Mouse (Mus musculus) naive thymus-derived CD4-positive, alpha-beta T cell, adult 2 months (primary cell): ENCODE measurements around the gene Rasa3.

ENCODE experiments used
- DNase-seq: peaks from one replicate; pipeline ENCODE4 v3.0.0-alpha.2; 2011; ENCODE audit warnings: low read depth

The Rasa3 gene

DNA sequence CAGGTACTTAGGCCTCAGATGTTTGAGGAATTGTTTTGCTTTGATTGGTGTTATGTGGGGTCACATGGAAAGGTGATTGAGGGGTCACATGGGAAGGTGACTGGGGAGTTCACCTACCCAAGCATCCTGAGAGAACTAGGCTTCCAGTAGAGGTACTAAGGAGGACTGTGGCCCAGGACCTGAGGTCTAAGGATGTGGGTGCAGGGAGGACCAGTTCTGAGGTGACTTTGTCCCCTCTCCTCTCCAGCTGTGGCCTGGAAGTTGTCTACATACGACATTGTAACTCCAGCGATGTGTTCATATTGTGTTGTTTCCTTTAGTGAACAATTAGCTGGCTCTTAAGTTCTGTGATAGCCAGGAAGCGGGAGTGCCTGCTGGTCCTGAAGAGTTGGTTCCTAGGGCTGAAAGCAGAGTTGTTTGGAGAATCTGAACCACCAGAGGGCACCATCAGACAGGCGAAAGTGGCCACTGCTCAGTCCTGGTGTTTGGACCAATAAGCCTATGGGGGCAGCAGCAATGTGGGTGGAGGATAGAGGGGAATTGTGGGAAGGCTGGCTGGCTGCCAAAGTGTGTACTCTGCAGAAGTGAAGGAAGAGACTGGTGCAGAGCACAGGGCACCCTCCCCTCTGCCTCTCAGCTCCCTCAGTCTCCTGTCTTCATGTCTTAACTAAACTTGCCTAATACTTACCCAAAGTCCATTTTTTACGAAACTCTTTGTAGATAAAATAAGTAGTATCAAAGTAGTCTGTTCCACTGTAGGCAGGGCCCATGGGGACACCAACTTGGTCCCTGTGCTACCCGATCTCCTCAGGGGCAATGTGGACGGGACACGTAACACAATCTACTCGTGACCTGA lies 126.5 kb downstream of the Rasa3 start:
- DNase-seq, result peak; percentile 86

DNA sequence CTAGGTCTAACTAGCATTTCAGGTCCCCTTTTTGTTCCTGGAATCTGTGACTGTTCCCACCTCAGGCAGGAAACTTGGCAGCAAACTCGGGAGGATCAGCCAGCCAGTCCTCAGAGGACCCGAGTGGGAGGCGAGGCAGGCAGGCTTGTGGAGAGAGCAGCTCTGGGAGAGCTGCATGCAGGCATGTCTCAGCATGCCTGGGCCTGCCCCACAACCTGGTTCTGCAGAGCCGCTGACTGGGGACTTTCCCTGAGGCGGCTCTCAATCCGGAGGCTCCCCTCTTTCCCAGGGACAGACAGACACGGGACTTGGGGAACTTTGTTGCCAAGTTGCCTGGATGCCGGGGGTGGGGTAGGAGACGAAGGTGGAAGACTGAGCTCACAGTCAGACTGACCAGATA lies 128.6 kb downstream of the Rasa3 start:
- DNase-seq, result no peak

DNA sequence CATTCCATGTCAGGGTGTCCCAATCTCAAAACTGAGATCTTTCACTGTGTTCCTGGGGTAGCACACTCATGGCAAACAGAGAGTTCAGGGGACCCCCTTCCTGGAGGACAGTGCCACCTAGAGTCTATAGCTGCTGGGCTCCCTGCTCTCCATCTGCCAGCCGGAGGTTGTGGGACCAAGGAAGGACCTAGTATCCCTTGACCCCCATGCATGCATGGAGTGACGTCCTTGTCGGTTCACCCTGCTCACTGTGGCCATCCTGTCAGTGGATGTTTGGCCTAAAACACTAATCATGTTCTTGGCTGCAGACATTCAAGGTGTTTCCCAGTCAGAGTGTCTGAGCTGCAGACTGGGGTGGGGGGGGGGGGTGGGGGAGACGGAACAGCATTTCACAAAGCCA lies 129.2 kb downstream of the Rasa3 start:
- no peak for DNase-seq

DNA sequence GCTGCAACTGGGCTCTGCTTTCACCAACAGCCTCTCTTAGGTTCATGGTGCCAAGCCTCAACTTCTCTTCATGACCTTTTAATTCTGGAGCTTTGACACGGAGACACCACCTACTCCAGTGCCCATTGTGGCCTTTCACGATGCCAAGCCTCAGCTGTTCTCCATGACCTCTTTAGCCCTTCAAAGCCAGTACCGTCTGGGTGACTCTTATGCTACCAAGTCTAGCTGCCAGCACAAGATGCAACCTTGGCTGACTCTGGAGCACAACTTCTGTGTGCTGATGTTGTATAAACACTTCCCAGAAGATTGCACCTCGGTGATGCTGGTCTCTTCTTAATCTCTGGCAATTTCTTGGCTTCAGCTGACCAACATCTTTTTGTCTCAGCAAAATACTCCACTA lies 131.0 kb downstream of the Rasa3 start:
- DNase-seq, result no peak

DNA sequence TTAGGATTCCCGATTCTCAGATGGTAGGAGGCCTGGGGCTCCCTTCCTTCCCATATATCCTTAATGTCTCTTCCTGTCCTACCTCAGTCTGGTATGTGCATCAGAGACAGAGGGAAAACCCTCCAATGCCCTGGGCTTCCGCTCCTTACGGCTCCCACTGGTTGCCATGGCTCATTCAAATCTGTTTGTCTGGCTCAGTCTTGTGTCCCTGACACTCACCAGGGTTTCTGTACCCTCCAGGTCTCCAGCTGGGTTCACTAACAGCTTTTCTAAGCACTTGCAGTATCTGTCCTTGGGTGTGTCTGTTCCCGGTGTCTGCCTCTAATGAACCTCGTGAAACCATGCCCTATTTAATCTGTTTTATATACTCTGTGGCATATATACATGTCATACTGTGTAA lies 135.9 kb downstream of the Rasa3 start:
- no peak for DNase-seq

DNA sequence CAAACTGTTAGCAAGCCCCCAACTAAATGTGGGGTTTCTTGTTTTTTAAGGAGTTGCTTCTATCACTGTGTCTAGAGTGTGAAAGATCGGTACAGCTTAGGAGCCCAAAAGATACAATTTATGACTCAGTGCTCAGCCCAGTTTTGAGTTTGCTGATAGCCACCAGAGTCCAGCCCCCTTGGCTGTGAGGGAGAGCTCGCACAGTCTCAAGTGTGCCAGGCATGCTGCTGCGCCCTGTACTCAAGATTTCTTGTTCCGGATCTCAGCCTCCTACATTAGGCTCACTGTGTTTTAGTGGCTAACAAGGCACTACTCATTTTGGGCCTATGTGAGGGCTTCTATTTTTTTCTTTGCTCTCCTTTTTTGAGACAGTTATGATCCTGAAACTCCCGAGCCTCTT lies 137.3 kb downstream of the Rasa3 start:
- no peak for DNase-seq

DNA sequence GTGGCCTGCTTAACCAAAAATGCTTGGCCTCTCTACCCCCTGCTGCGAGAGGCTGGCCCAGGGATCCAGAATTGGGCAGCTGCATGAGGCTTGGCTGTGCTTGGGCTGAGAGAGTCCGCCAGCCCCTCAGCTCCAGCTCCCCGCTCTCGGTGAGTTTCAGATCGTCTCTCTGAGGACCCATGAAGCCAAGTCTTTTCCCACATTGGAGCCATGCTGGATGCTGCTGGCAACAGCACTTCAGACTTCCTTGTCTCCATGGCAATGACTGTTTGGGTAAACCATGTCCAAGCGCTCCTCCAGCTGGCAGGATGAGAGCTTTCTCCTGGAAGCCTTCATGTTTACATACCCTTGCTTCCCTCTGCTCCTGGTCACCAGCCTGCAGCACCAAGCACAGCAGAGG lies 138.6 kb downstream of the Rasa3 start:
- no peak for DNase-seq

DNA sequence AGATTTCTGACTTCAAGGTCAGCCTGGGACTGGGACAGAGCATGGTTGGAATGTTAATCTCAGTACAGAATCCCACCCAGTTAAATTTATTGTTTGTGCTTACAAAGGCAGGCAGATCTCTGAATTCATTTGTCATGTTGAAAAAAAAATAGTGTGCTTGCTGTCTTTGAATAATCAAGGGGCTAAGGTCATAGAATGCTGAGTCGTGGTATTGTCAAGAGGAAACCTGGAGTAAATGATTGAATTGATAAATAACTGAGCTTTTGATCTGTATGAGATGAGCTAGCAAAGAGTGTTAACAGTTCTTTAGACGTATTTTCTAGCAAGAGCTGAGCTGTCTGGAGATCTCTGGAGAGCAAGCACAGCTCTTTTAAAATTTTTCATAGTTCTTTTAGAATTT lies 140.3 kb downstream of the Rasa3 start:
- no peak for DNase-seq

DNA sequence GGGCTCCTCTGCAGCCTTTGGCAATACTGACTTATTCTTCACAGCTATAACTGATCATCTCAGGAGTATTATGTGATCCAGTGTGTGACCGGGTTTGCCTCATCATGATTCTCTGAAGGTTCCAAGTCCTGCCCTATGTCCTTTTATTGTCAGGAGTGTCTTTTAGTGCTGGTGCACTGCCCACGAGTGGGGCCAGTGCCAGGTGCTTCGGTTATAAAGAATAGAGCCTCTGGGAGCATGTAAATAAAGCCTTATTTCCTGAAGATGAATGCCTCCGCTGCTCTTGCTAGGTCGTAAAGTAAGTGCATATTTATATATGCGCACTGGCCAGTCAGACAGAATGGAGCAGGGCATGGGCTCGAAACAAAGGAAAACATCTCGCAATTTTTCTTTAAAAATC lies 144.3 kb downstream of the Rasa3 start:
- DNase-seq, result no peak

DNA sequence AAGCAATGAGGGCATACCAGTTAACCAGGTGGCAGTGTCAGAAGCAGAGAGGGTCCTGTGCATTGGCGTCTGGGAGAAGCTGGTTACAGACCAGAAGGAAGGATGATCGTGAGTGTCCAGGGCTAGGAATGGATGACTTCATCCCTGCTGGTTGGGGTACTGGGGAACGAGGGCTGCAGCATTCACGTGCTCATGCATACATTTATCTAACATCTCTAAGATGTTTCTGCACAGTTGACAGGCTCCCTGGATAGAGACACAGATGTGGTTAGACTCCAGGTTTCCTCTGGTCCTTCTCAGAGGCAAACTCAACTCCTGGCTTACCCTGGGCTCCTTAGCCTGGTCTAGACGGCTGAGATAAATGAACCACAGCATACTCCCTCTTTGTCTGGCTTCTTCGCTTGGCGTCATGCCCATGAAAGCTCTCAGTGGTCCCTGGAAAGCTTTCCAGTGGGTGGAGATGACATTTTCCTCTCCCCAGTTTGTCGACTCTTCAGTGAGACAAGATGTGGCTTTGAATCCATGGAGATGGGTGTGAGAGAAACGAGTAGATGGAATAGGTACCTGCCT lies 145.7 kb downstream of the Rasa3 start:
- no peak for DNase-seq

DNA sequence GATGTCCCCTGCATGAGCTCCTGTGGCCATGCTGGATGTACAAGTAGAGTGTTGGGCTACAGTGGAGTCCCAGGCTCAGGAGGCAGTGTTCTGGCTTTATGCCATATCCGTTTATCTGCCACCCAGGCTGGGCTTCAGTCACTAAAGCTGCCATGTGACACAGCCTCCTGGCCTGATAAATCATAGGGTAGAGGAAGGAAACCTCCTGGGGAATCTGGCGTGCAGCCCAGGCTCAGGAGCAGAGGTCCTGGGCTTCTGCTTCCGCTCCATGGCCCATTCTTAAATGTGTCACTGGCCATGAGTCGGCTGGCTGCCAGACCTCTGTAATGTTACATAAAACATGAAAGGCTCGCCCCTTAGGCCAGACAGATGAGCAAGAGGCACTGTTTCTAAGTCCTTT lies 146.5 kb downstream of the Rasa3 start:
- DNase-seq, result no peak

DNA sequence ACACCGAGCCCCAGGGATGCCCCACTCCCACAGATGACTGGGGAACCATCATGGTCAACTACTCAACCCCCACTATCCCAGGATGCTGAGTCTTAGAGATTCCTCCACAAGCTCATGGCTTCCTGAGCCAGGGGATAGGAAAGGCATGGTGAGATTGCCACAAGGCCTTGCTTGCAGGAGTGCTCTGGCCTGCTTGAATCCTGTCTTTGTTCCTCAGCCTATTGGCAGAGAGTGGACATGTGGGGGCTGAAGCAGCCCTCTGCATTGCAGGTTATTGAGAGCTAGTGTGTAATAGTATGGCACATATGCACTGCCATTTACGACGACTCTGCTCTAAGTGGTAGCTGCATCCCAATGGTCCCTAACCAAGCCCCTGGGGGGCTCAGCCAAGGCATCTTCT lies 147.0 kb downstream of the Rasa3 start:
- DNase-seq, result no peak

DNA sequence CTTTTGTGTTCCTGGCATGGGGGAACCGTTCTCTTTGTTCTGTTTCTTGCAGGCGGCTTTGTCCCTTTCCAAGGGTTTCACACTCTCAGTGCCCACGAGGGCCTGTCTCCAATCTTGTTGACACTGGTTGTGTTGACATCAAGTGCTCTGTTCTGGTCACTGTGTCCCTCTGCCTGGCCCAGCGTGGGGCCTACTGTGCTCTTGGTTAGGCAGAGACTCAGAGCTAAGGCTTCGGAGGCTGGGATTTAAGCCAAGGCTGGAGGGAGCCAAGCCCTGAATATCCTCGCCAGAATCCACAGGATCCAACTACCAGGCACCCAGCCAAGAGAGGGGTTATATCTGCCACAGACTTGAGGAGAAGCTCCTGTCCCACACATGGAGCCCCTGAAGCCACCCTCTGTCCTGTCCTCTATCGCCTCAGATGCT lies 147.5 kb downstream of the Rasa3 start:
- DNase-seq, result no peak

DNA sequence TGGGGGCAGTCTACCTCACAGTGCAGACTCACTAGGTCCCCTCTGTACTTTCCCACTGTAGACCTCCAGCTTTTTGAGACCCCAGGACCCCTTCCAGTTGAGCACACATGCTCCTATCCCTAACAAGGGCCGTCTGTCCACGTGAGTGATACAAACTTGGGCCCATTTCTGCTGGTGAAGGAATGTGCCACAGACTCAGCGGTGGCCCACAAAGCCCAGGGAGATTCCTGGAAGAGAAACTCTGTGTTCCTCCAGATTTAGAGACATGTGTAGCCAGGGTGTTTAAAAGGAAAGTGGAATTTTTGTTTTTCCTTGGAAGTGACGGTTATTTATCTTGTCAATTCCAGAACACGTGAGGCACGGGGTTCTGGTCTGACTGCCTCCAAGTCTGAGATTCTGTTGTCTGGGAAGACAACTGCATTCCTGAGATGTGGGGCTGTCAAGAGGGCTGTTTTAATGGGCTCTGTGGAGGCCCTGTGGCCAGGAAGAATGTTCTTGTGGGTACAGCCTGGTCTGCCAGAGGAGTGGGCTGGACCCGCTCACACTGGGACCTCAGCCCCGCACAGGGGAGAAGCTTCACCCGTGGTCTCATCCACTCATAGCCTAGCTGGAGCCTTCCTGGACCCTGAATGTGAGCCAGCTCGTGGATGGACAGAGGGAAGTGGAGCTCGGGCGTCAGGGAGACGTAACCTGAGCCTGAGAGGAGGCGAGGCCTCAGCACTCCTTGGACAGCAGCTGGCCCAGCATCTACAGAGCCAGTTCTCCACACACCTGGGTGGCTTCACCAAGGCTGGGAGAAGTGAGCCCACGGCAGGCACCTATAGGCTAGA lies 148.2 kb downstream of the Rasa3 start:
- DNase-seq, result no peak

DNA sequence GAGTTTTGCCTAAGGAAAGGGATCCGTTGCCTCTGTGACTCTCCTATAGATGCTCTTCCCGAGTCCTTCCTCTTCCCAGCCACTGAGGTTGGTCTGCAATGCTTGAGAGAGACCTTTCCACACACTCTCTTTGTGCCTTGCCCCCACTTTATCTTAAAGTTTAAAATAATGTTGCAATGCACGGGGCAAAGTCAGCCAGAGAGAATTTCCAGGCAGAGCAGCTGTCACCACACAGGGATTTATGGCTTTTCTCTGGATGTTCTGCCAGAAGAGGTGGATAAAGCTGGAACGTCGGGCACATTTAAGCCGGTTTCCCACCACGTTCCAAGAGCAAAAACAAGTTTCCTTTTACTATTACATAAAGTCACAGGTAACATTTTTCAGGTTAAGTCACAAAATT lies 156.0 kb downstream of the Rasa3 start:
- no peak for DNase-seq

DNA sequence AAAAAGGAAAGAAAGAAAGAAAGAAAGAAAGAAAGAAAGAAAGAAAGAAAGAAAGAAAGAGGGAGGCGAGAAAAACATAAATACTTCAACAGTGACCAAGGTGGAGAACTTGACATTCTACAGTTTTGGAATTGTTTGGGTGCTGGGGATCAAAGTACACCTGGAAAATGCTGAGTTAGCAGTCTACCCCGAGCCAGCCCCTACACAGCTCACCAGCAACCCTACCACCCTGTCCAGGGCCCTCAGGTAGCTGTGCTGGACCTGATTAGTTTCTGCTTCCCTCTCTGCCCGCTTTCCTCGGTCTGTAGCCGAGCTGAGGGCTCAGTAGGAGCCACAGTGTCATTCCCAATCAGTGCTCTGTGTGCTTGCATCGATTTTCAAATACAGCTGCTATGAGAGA lies 157.1 kb downstream of the Rasa3 start:
- DNase-seq, result no peak

DNA sequence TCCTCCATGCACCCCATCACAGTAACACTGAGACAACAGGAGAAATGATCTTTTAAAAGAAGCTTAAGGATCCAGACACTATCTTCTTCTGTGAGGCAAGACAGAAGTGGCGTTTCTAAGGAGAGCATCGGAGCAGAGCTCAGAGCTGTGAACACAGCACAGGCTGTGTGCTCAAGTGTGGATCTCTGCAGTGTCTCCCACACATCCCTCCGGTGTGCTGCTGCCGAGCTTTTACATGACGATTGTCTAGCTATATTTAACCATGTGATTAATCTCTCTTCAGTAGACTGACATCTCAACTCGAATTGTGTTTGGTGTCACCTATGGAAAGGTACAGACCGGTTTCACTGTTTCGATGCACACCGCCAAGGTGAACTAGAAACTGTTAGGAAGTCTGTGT lies 157.9 kb downstream of the Rasa3 start:
- DNase-seq, result no peak

DNA sequence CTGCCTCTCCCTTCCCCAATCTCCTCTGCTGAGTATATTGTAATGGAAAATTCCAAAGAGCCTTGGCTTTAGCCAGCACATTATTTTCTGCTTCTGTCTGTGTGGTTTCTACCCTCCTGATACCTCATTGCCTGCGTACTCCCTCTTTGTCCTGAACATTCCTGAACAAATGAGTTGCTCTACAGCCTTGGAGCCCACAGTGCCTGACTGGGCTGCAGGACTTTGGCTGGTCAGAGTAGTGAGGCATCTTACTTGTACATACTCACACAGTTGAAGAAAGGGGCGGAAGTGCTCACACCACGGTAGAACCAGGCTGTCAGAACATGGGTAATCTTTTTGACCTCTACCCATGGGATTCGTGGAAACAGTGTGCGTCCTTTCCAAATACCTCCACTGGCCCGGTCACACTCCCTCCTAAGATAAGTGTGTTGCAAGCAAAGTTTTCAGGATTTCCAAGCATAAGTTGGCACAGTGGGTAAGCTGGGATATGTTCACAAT lies 160.1 kb downstream of the Rasa3 start:
- no peak for DNase-seq
